Mouse (Mus musculus) gastrocnemius, adult 2 months (tissue): ENCODE measurements at regions not wholly inside any gene's neighbourhood (a gene's known extent, or its start where the extent isn't known, plus 50 kb on each side); places are given as distances from the start of the nearest gene placed in this dataset. TPM values are rescaled to one million over a fixed set of nuclear protein-coding genes. Genes with fewer than 3 reads are reported as not detected.

ENCODE experiments used
- DNase-seq: peaks from one replicate; pipeline ENCODE4 v3.0.0; 2022
- H3K27ac ChIP-seq: fragments of 200-600 bp; 2 replicates; pipeline ENCODE4 v1.8.1; 2022; ENCODE audit warnings: mild to moderate bottlenecking
- H3K4me3 ChIP-seq: fragments of 200-600 bp; 2 replicates; pipeline ENCODE4 v1.8.1; 2022; ENCODE audit warnings: mild to moderate bottlenecking, moderate library complexity
- CTCF ChIP-seq: fragments of 200-600 bp; IDR thresholded peaks from 2 replicates; pipeline ENCODE4 v1.8.1; 2022; ENCODE audit warnings: antibody characterized with exemption, mild to moderate bottlenecking, moderate library complexity
- intact Hi-C: fragments of 180-260 bp; cut with DNase I; formaldehyde crosslinking; loops from one replicate; pipeline ENCODE4 v1.15.1; 2025
- microRNA-seq: library from miRNA; unstranded; fragments of <30 nt; microRNA quantifications from one replicate; pipeline ENCODE4 v1.2.0, GENCODE M21; 2021

- H3K4me3 ChIP-seq: no peak overlapping the region
These were observed 142.0 kb upstream of the Tusc1 start for GRCm38 (mm10) chr4:93477189-93477767.

GRCm38 (mm10) chr4:93467998-93468397, 132.7 kb upstream of the Tusc1 start:
- H3K4me3 ChIP-seq: no peak overlapping the region
- no peak for DNase-seq
- TF ChIP-seq CTCF: no peak
- intact Hi-C loops: no loop called here
- H3K27ac ChIP-seq: no peak overlapping the region

More at GRCm38 (mm10) chr4:93477189-93477767, 142.0 kb upstream of the Tusc1 start:
- no peak for DNase-seq
- no peak overlapping the region for H3K27ac ChIP-seq
- TF ChIP-seq CTCF: no peak
- intact Hi-C loops: no loop called here

- no peak for DNase-seq
- no peak overlapping the region for H3K27ac ChIP-seq
- H3K4me3 ChIP-seq: no peak overlapping the region
- intact Hi-C loops: no loop called here
- no peak for TF ChIP-seq CTCF
These were observed 132.1 kb upstream of the Tusc1 start for GRCm38 (mm10) chr4:93467424-93467823.

- TF ChIP-seq CTCF: no peak
- no peak for DNase-seq
- Histone ChIP-seq H3K27ac (no peak overlapping the region), H3K4me3 (no peak overlapping the region)
- intact Hi-C loops: no loop called here
These were observed 116.0 kb upstream of the Tusc1 start for GRCm38 (mm10) chr4:93451357-93451756.

- intact Hi-C loops: no loop called here
- no peak overlapping the region for H3K4me3 ChIP-seq
- no peak for DNase-seq
- TF ChIP-seq CTCF: no peak
- no peak overlapping the region for H3K27ac ChIP-seq
These were observed 115.5 kb upstream of the Tusc1 start for GRCm38 (mm10) chr4:93450831-93451230.

GRCm38 (mm10) chr4:93444666-93445065, 109.4 kb upstream of the Tusc1 start:
- H3K4me3 ChIP-seq: no peak overlapping the region
- intact Hi-C loops: no loop called here
- TF ChIP-seq CTCF: no peak
- no peak overlapping the region for H3K27ac ChIP-seq
- DNase-seq: no peak

GRCm38 (mm10) chr4:93438587-93439336, 103.5 kb upstream of the Tusc1 start:
- TF ChIP-seq CTCF: no peak
- Histone ChIP-seq H3K27ac (no peak overlapping the region), H3K4me3 (no peak overlapping the region)
- intact Hi-C loops: no loop called here
- no peak for DNase-seq

GRCm38 (mm10) chr4:93437386-93438130, 102.2 kb upstream of the Tusc1 start:
- no peak for TF ChIP-seq CTCF
- no peak overlapping the region for H3K4me3 ChIP-seq

GRCm38 (mm10) chr4:93412695-93413094, 77.4 kb upstream of the Tusc1 start:
- H3K27ac ChIP-seq: no peak overlapping the region
- TF ChIP-seq CTCF: no peak
- H3K4me3 ChIP-seq: no peak overlapping the region
- intact Hi-C loops: no loop called here
- no peak for DNase-seq

More at GRCm38 (mm10) chr4:93437386-93438130, 102.2 kb upstream of the Tusc1 start:
- intact Hi-C loops: no loop called here
- no peak overlapping the region for H3K27ac ChIP-seq
- DNase-seq: no peak

- TF ChIP-seq CTCF: no peak
- no peak overlapping the region for H3K27ac ChIP-seq
- no peak for DNase-seq
- no peak overlapping the region for H3K4me3 ChIP-seq
- intact Hi-C loops: no loop called here
These were observed 71.6 kb upstream of the Tusc1 start for GRCm38 (mm10) chr4:93406876-93407275.

GRCm38 (mm10) chr4:93400579-93400978, 65.3 kb upstream of the Tusc1 start:
- intact Hi-C loops: no loop called here
- Histone ChIP-seq H3K4me3 (no peak overlapping the region), H3K27ac (no peak overlapping the region)
- no peak for TF ChIP-seq CTCF
- no peak for DNase-seq

Small RNA genes lying in the stretch of these regions (microRNA-seq; reads per million reads assigned to microRNA genes)
- not detected for gene Gm22619
